Mouse (Mus musculus) liver, postnatal 0 days (tissue): ENCODE data around the gene Map3k1. TPM values are rescaled to one million over a fixed set of nuclear protein-coding genes. Genes with fewer than 3 reads are reported as not detected.
A peak's percentile ranks its signal among the peaks of the same experiment; 100 is the strongest.
"Not testable (repeated sequence)": the region's sequence is repeated elsewhere in the genome, so short reads cannot be mapped to it uniquely, and the experiment has no call there.

ENCODE experiments used
- ATAC-seq: fragments of 200-750 bp; cut with Nextera tagmentation; 2 replicates; pipeline ENCODE4 v1.8.0; 2017; ENCODE audit warnings: mild to moderate bottlenecking, moderate library complexity
- DNase-seq: peaks from one replicate; pipeline ENCODE4 v3.0.0-alpha.2; 2016
- H3K27ac ChIP-seq: fragments of 300-500 bp; sonication (generic); 2 replicates; pipeline ENCODE4 v1.5.1; 2014; ENCODE audit warnings: antibody characterized with exemption, moderate library complexity, mild to moderate bottlenecking, low read depth
- H3K27me3 ChIP-seq: fragments of 300-500 bp; sonication (generic); 2 replicates; pipeline ENCODE4 v1.6.1; 2014; ENCODE audit warnings: low read length, control low read depth, mixed read lengths; ENCODE audit not compliant: insufficient read depth
- H3K36me3 ChIP-seq: fragments of 300-500 bp; sonication (generic); replicated peaks from 2 replicates; pipeline ENCODE4 v1.6.1; 2014; ENCODE audit warnings: mild to moderate bottlenecking, control low read depth, low read length, moderate library complexity, mixed read lengths; ENCODE audit not compliant: insufficient read depth
- H3K4me1 ChIP-seq: fragments of 300-500 bp; sonication (generic); 2 replicates; pipeline ENCODE4 v1.6.1; 2014; ENCODE audit warnings: antibody characterized with exemption, mild to moderate bottlenecking, control low read depth; ENCODE audit not compliant: insufficient read depth
- H3K4me2 ChIP-seq: fragments of 300-500 bp; sonication (generic); 2 replicates; pipeline ENCODE4 v1.6.1; 2014; ENCODE audit warnings: low read depth, mild to moderate bottlenecking, low read length, moderate library complexity, mixed read lengths
- H3K4me3 ChIP-seq: fragments of 300-500 bp; sonication (generic); 2 replicates; pipeline ENCODE4 v1.5.1; 2014; ENCODE audit warnings: low read depth, low read length
- H3K9ac ChIP-seq: fragments of 300-500 bp; sonication (generic); replicated peaks from 2 replicates; pipeline ENCODE4 v1.6.1; 2014; ENCODE audit warnings: mild to moderate bottlenecking, moderate library complexity
- H3K9me3 ChIP-seq: fragments of 300-500 bp; sonication (generic); 2 replicates; pipeline ENCODE4 v1.6.1; 2016; ENCODE audit warnings: mild to moderate bottlenecking, control low read depth, low read length, mixed read lengths
- CTCF ChIP-seq: sonication (generic); IDR thresholded peaks from 2 replicates; pipeline ENCODE4 v1.5.1; 2016; ENCODE audit warnings: antibody characterized with exemption, low read depth
- EP300 ChIP-seq: IDR thresholded peaks from 2 replicates; pipeline ENCODE4 v1.6.1; 2016; ENCODE audit warnings: antibody characterized with exemption, low read depth, mild to moderate bottlenecking
- WGBS: fragments of 180-500 bp; shearing (Covaris S2); extraction: QIAGEN DNeasy Blood & Tissue Kit; methylation state at CpG from one replicate; pipeline ENCODE4 v1.1.7; 2014; ENCODE audit not compliant: insufficient replicate concordance; 5-methylcytosine and 5-hydroxymethylcytosine counted together
- polyA plus RNA-seq: library from polyadenylated mRNA; unstranded; fragments of >200 nt; fragmentation: Nextera tagmentation; extraction: Ambion mirVana; gene quantifications from 2 replicates; pipeline ENCODE4 v1.2.1, GENCODE M21; 2015

The Map3k1 gene
- polyA plus RNA-seq, 1 experiment from 2014 or later: 11.5 TPM

GRCm38 (mm10) chr13:111724811-111725164 lies 84.0 kb downstream of the Map3k1 start:
- no peaks in the 10 kb centered on the region for H3K36me3 ChIP-seq
- DNase-seq (no peak), ATAC-seq (no peak; the same call in 1 of the 2 replicates)
- WGBS: under 1% methylated on average over 18 of the region's 18 CpGs
- no peaks in the 10 kb centered on the region for H3K27me3 ChIP-seq
- H3K9me3 ChIP-seq: peaks cover 4% of the 10 kb centered on the region
- peak overlapping the region; percentile 64 for H3K27ac ChIP-seq
- H3K9ac ChIP-seq: peak overlapping the region; percentile 61
- peaks cover 8% of the 10 kb centered on the region for H3K4me1 ChIP-seq
- peak overlapping the region; percentile 97 for H3K4me2 ChIP-seq
- peak overlapping the region; percentile 70 for H3K4me3 ChIP-seq
- TF ChIP-seq EP300 (no peak), CTCF (no peak)

DNA sequence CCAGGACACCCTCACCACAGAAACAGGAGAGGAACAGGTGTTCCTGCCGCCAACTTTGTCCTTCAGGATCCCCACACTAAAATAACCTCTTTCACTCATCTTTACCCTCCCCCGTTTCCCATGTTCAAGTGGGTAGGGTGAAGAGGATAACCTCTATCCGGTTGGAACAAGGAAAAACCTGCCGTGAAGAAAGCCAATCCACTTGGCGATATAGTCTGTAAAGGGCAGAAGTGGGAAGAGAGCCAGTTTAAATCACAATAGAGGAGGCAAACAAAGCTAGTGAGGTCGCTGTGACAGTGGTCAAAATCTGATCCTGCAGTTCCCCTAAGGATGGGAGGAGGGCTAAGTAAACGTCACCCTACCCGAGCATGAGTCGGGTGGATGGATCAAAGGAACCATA lies 89.1 kb downstream of the Map3k1 start:
- TF ChIP-seq CTCF (no peak), EP300 (no peak)
- no peak overlapping the region for H3K4me3 ChIP-seq
- H3K4me2 ChIP-seq: no peak overlapping the region
- DNase-seq (no peak), ATAC-seq (no peak)
- WGBS: 70% methylated on average over 9 of the region's 9 CpGs
- H3K27me3 ChIP-seq: no peaks in the 10 kb centered on the region
- H3K4me1 ChIP-seq: peaks cover 3% of the 10 kb centered on the region
- H3K9ac ChIP-seq: no peak overlapping the region
- peaks cover 38% of the 10 kb centered on the region for H3K36me3 ChIP-seq
- no peaks in the 10 kb centered on the region for H3K9me3 ChIP-seq
- no peak overlapping the region for H3K27ac ChIP-seq

GRCm38 (mm10) chr13:111710531-111710930 lies 98.3 kb downstream of the Map3k1 start:
- ATAC-seq: no peak
- peaks cover 96% of the 10 kb centered on the region for H3K36me3 ChIP-seq
- no peaks in the 10 kb centered on the region for H3K9me3 ChIP-seq
- TF ChIP-seq EP300 (no peak), CTCF (no peak)
- H3K4me1 ChIP-seq: no peaks in the 10 kb centered on the region
- no peak overlapping the region for H3K9ac ChIP-seq
- no peak overlapping the region for H3K4me3 ChIP-seq
- DNase-seq: no peak
- H3K4me2 ChIP-seq: no peak overlapping the region
- no peak overlapping the region for H3K27ac ChIP-seq
- WGBS: 93% methylated on average over 4 of the region's 4 CpGs
- no peaks in the 10 kb centered on the region for H3K27me3 ChIP-seq

GRCm38 (mm10) chr13:111703952-111704351 lies 104.8 kb downstream of the Map3k1 start:
- H3K27me3 ChIP-seq, DNase-seq, H3K4me2 ChIP-seq, H3K4me1 ChIP-seq, H3K9ac ChIP-seq, H3K9me3 ChIP-seq, ATAC-seq, H3K27ac ChIP-seq, H3K4me3 ChIP-seq: not testable (repeated sequence)
- peaks cover 69% of the 10 kb centered on the region for H3K36me3 ChIP-seq
- WGBS: 93% methylated on average over 4 of the region's 4 CpGs

DNA sequence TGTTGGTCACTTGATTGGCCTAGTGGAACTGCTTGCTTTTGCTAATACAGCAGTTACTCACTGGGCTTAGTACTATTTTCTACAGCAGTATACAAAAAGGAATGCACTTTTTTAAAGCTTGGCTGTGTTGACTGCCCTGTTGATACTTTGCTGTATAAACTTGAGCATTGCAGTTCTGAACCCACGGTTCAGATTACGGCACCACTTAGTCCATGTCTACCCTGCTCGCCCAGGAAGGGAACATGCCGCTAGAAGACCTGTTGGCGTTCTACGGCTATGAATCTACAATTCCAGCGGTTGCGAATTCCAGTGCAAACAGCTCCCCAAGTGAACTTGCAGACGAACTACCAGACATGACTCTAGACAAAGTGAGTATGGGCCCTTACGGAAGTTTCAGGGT lies 105.4 kb downstream of the Map3k1 start:
- no peaks in the 10 kb centered on the region for H3K4me1 ChIP-seq
- H3K4me2 ChIP-seq: no peak overlapping the region
- ATAC-seq: no peak
- H3K36me3 ChIP-seq: peaks cover 64% of the 10 kb centered on the region
- no peaks in the 10 kb centered on the region for H3K9me3 ChIP-seq
- no peak for TF ChIP-seq EP300
- no peak for TF ChIP-seq CTCF
- no peak overlapping the region for H3K27ac ChIP-seq
- H3K27me3 ChIP-seq: no peaks in the 10 kb centered on the region
- H3K9ac ChIP-seq: no peak overlapping the region
- H3K4me3 ChIP-seq: no peak overlapping the region
- 94% methylated on average over 10 of the region's 10 CpGs for whole genome bisulfite sequencing
- no peak for DNase-seq

Other genes with a start within 250 kb of the Map3k1 start
- not detected in 2 replicates for gene Gm10198, start 216.2 kb downstream of the Map3k1 start, polyA plus RNA-seq
- gene Mier3, start 128.0 kb downstream of the Map3k1 start, polyA plus RNA-seq: 7.3 and 8.0 TPM in 2 replicates